22 mouse cellular contexts compared by ENCODE assay signal in genomic region chr12:81245411-81245810, GRCm38 (mm10).
A peak's percentile ranks its signal among the peaks of the same experiment; 100 is the strongest.
DNase-seq lines count a peak whose midpoint lies in the region; ATAC-seq lines count a peak whose summit lies in the region.
"Had no signal": no experiment of that assay in that cellular context is flagged by ENCODE, and none has a peak within 500 bp of the region (broad histone marks: within the 10 kb centered on the region; RNA-seq: fewer than 3 reads in every experiment).

No protein-coding gene starts in this region.

- H3K27me3 ChIP-seq in limb, embryonic 15.5 days, result no peaks in the 10 kb centered on the region
- H3K27me3 ChIP-seq in limb, embryonic 10.5 days (ENCODE audit: low read depth, poor library complexity, severe bottlenecking), result no peaks in the 10 kb centered on the region
- H3K27me3 ChIP-seq: embryonic facial prominence, embryonic 12.5 days; megakaryocyte, embryonic 14.5 days; midbrain, embryonic 13.5 days; neural tube, embryonic 13.5 days had no signal

- no peak for ATAC-seq in limb, embryonic 15.5 days (ENCODE audit: insufficient number of reproducible peaks, low FRiP score, low TSS enrichment, low read depth)
- ATAC-seq: activated CD4-positive, CD25-positive, alpha-beta regulatory T cell, adult 4 months; liver, postnatal 0 days; midbrain, embryonic 13.5 days had no signal

- H3K4me1 ChIP-seq in limb, embryonic 15.5 days, result 0 out of 2 replicates have a peak, but pooled peaks cover 2% of the 10 kb centered on the region
- H3K4me1 ChIP-seq in limb, embryonic 10.5 days, result no peaks in the 10 kb centered on the region
- H3K4me1 ChIP-seq: embryonic facial prominence, embryonic 12.5 days; megakaryocyte, embryonic 14.5 days; midbrain, embryonic 13.5 days; neural tube, embryonic 13.5 days had no signal

- no peak overlapping the region for H3K9ac ChIP-seq in limb, embryonic 15.5 days
- H3K9ac ChIP-seq: embryonic facial prominence, embryonic 12.5 days; hindbrain, embryonic 14.5 days; liver, postnatal 0 days; midbrain, embryonic 13.5 days; neural tube, embryonic 13.5 days had no signal

- WGBS in limb, embryonic 15.5 days, result 54% methylated on average over 6 of the region's 6 CpGs
- WGBS in limb, embryonic 10.5 days, result 82% methylated on average over 6 of the region's 6 CpGs

- no peaks in the 10 kb centered on the region for H3K36me3 ChIP-seq in limb, embryonic 15.5 days
- no peaks in the 10 kb centered on the region for H3K36me3 ChIP-seq in limb, embryonic 10.5 days
- H3K36me3 ChIP-seq: embryonic facial prominence, embryonic 12.5 days; midbrain, embryonic 13.5 days; neural tube, embryonic 13.5 days had no signal

- H3K4me2 ChIP-seq in limb, embryonic 15.5 days, result no peak overlapping the region
- H3K4me2 ChIP-seq: embryonic facial prominence, embryonic 12.5 days; hindbrain, embryonic 14.5 days; liver, embryonic 11.5 days; midbrain, embryonic 13.5 days; neural tube, embryonic 13.5 days had no signal

- no peaks in the 10 kb centered on the region for H3K9me3 ChIP-seq in limb, embryonic 15.5 days
- no peaks in the 10 kb centered on the region for H3K9me3 ChIP-seq in limb, embryonic 10.5 days (replicated peaks)
- H3K9me3 ChIP-seq: embryonic facial prominence, embryonic 12.5 days; megakaryocyte, embryonic 14.5 days; midbrain, embryonic 13.5 days; neural tube, embryonic 13.5 days had no signal

- no peak for DNase-seq in limb, embryonic 10.5 days (ENCODE audit: low spot score)
- peak; percentile 1 for DNase-seq in lung, postnatal 36 days
- no peak for DNase-seq in lung, adult 18-20 months
- peak; percentile 41 for DNase-seq in gastrocnemius, postnatal 10 days
- DNase-seq in skeletal muscle tissue, adult 2 months (ENCODE audit: low read depth, low spot score), result peak; percentile 81
- DNase-seq in kidney, postnatal 4 days, result no peak
- DNase-seq: adrenal gland, postnatal 10 days; kidney, adult 2 months; liver, postnatal 0 days; thymus, adult 2 months; thymus, postnatal 4 days had no signal

- H3K4me3 ChIP-seq in limb, embryonic 15.5 days, result no peak overlapping the region
- no peak overlapping the region for H3K4me3 ChIP-seq in limb, embryonic 10.5 days
- H3K4me3 ChIP-seq: embryonic facial prominence, embryonic 12.5 days; left cerebral cortex, adult 2 months; megakaryocyte, embryonic 14.5 days; midbrain, embryonic 13.5 days; neural tube, embryonic 13.5 days had no signal

- peak overlapping the region; percentile 28; the same call in 1 of the 2 replicates for H3K27ac ChIP-seq in limb, embryonic 15.5 days
- no peak overlapping the region for H3K27ac ChIP-seq in limb, embryonic 10.5 days
- H3K27ac ChIP-seq: embryonic facial prominence, embryonic 12.5 days; hindbrain, embryonic 14.5 days; kidney, postnatal 0 days; left cerebral cortex, adult 2 months; midbrain, embryonic 13.5 days; neural tube, embryonic 13.5 days; stomach, postnatal 0 days had no signal

Comparison
In these comparisons a context has a peak if more than half of its experiments do, and no peak if none do; other contexts are left out.
1. DNase-seq: peak in lung, postnatal 36 days (single experiment), gastrocnemius, postnatal 10 days (single experiment) and skeletal muscle tissue, adult 2 months (single experiment); none in limb, embryonic 10.5 days (single experiment), lung, adult 18-20 months (0 of 2) and kidney, postnatal 4 days (0 of 2).